Mouse (Mus musculus) spleen, postnatal 0 days (tissue): ENCODE measurements around the gene Gpr101. TPM values are rescaled to one million over a fixed set of nuclear protein-coding genes. Genes with fewer than 3 reads are reported as not detected.

Source experiments
- polyA plus RNA-seq: library from polyadenylated mRNA; unstranded; fragments of >200 nt; fragmentation: Nextera tagmentation; extraction: Ambion mirVana; gene quantifications from 2 replicates; pipeline ENCODE4 v1.2.1, GENCODE M21; 2015

Gene Gpr101
- not detected in 2 replicates for polyA plus RNA-seq

DNA sequence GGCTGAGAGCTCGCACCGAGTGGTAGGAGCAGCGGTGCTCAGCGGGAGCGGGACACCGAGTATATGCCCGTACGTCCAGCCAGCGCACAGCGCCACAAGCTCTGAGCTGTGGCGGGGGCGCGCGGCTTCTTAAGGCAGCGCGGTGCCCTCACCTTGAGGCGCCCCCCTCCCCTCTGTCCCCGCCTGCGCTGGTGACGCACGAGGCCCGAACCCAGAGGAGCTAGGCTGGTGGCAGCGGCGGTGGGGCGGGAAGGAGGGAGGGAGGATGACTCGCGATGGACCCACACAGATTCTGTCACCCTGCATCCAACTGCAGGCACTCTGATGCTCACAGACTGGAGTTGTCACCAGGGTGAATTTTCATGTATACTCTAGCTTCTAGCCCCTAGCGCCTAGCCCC lies at the start of gene Gpr101:
Gene Gpr101, minus strand, starts transcription at position 124 of the 400 bp plus-strand sequence.

Other genes with a start within 250 kb of the Gpr101 start
- gene Arhgef6, start 165.0 kb downstream of the Gpr101 start, polyA plus RNA-seq = 7.7 and 11.7 TPM in 2 replicates
- gene Rbmx, start 110.7 kb downstream of the Gpr101 start, polyA plus RNA-seq = 31.9 and 35.7 TPM in 2 replicates
- 0.07 TPM in 1 of 2 replicates, not detected in the other for gene Gm364, start 94.6 kb downstream of the Gpr101 start, polyA plus RNA-seq